Mouse (Mus musculus) heart, embryonic 10.5 days (tissue): ENCODE results near the gene Hrc. TPM values are rescaled to one million over a fixed set of nuclear protein-coding genes. Genes with fewer than 3 reads are reported as not detected.

Source experiments
- DNase-seq: peaks from one replicate; pipeline ENCODE4 v3.0.0-alpha.2; 2017; ENCODE audit warnings: low spot score
- H3K27ac ChIP-seq: fragments of 300-500 bp; sonication (generic); 2 replicates; pipeline ENCODE4 v1.5.1; 2016; ENCODE audit warnings: mild to moderate bottlenecking
- H3K27me3 ChIP-seq: fragments of 300-500 bp; sonication (generic); 2 replicates; pipeline ENCODE4 v1.6.1; 2016; ENCODE audit warnings: mild to moderate bottlenecking; ENCODE audit not compliant: poor library complexity, insufficient read depth, severe bottlenecking
- H3K36me3 ChIP-seq: fragments of 300-500 bp; sonication (generic); 2 replicates; pipeline ENCODE4 v1.6.1; 2016; ENCODE audit warnings: mild to moderate bottlenecking, moderate library complexity
- H3K4me1 ChIP-seq: fragments of 300-500 bp; sonication (generic); 2 replicates; pipeline ENCODE4 v1.6.1; 2016; ENCODE audit warnings: mild to moderate bottlenecking
- H3K4me3 ChIP-seq: fragments of 300-500 bp; sonication (generic); 2 replicates; pipeline ENCODE4 v1.5.1; 2016; ENCODE audit warnings: mild to moderate bottlenecking, moderate library complexity
- H3K9me3 ChIP-seq: fragments of 300-500 bp; sonication (generic); 2 replicates; pipeline ENCODE4 v1.6.1; 2016; ENCODE audit warnings: mild to moderate bottlenecking, moderate library complexity
- WGBS: fragments of 180-500 bp; shearing (Covaris S2); methylation state at CpG from one replicate; pipeline ENCODE4 v1.1.7; 2016; 5-methylcytosine and 5-hydroxymethylcytosine counted together
- polyA plus RNA-seq: library from polyadenylated mRNA; unstranded; fragments of >200 nt; fragmentation: Nextera tagmentation; extraction: Ambion mirVana; gene quantifications from 2 replicates; pipeline ENCODE4 v1.2.1, GENCODE M21; 2016

Gene Hrc
- polyA plus RNA-seq, 1 experiment from 2014 or later, result 17.9 TPM

GRCm38 (mm10) chr7:45370475-45371311 lies 35.6 kb downstream of the Hrc start, which contains the start of gene Lin7b:
Gene Lin7b, minus strand, starts transcription at chr7:45370583.
- 10% methylated on average over 28 of the region's 28 CpGs for WGBS
- H3K36me3 ChIP-seq, result peaks cover 36% of the 10 kb centered on the region
- peak within 1 kb of the TSS; percentile 70 for H3K27ac ChIP-seq
- H3K4me3 ChIP-seq, result peak within 1 kb of the TSS; percentile 70
- H3K27me3 ChIP-seq, result peaks cover 35% of the 10 kb centered on the region
- peaks cover 43% of the 10 kb centered on the region for H3K4me1 ChIP-seq
- no peaks in the 10 kb centered on the region for H3K9me3 ChIP-seq
- peak; percentile 96 for DNase-seq

DNA sequence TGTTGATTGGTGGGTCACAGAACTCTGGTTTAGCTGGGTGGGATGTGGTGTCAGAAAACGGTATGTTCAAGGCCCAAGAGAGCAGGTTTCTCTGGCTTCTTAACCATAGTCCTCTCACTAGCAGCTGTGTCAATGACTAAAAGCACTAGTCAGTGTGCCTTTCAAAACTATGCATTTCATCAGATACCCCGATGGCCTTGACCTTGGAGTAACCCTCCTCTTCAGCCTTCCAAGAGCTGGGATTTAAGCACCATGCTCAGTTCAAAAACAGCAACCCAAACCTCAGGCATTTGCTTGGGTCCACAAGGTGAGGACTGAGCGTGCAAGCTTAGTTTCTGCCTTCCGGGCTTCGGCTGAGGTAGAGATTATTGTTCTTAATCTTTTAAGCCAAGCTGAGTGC lies 37.3 kb downstream of the Hrc start:
- Histone ChIP-seq H3K4me1 (peaks cover 31% of the 10 kb centered on the region), H3K36me3 (peaks cover 53% of the 10 kb centered on the region), H3K4me3 (no peak overlapping the region), H3K27ac (no peak overlapping the region), H3K27me3 (peaks cover 26% of the 10 kb centered on the region), H3K9me3 (no peaks in the 10 kb centered on the region)
- 79% methylated on average over 5 of the region's 5 CpGs for WGBS
- no peak for DNase-seq

- Histone ChIP-seq H3K4me3 (no peak overlapping the region), H3K27me3 (peaks cover 8% of the 10 kb centered on the region; the same call in 1 of the 2 replicates), H3K36me3 (peaks cover 74% of the 10 kb centered on the region), H3K27ac (no peak overlapping the region), H3K9me3 (no peaks in the 10 kb centered on the region), H3K4me1 (peaks cover 21% of the 10 kb centered on the region)
- no peak for DNase-seq
- 89% methylated on average over 8 of the region's 8 CpGs for WGBS
Measured at GRCm38 (mm10) chr7:45374620-45375019, 39.5 kb downstream of the Hrc start.

- Histone ChIP-seq H3K27me3 (no peaks in the 10 kb centered on the region), H3K4me3 (no peak overlapping the region), H3K27ac (no peak overlapping the region), H3K36me3 (peaks cover 88% of the 10 kb centered on the region), H3K9me3 (no peaks in the 10 kb centered on the region), H3K4me1 (peaks cover 6% of the 10 kb centered on the region)
- DNase-seq, result no peak
- 97% methylated on average over 1 of the region's 1 CpGs for WGBS
Measured at GRCm38 (mm10) chr7:45376057-45376456, 41.0 kb downstream of the Hrc start.

DNA sequence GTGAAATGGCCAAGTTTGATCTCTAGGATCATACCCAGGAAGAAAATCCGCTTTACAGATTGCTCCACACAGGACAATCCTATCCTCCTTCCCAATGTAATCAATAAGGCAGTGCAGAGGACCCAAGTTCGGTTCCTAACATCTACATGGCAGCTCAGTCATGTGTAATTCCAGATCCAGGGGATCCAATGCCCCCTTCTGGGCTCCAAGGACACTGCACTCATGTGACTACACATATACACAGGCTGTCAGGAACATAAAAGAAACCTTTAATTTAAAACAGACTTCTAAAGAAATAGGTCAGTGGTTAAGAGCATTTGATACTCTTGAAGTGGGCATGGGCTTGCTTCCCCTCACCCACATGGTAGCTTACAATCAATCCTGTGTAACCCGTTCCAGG lies 51.0 kb downstream of the Hrc start:
- DNase-seq, result no peak
- Histone ChIP-seq H3K4me3 (no peak overlapping the region), H3K36me3 (peaks cover 99% of the 10 kb centered on the region), H3K27ac (no peak overlapping the region), H3K4me1 (no peaks in the 10 kb centered on the region), H3K27me3 (no peaks in the 10 kb centered on the region), H3K9me3 (no peaks in the 10 kb centered on the region)
- 97% methylated on average over 3 of the region's 3 CpGs for WGBS

Other genes starting within 250 kb of the Hrc start
- 270 and 314 TPM in 2 replicates for gene Rcn3, start 243.1 kb upstream of the Hrc start, polyA plus RNA-seq
- 7.8 and 10.2 TPM in 2 replicates for gene Fcgrt, start 231.4 kb upstream of the Hrc start, polyA plus RNA-seq
- gene Rps11, start 210.9 kb upstream of the Hrc start, polyA plus RNA-seq, result 1,266 and 1,534 TPM in 2 replicates
- 873 and 1,060 TPM in 2 replicates for gene Rpl13a, start 206.5 kb upstream of the Hrc start, polyA plus RNA-seq
- 0.36 and 0.58 TPM in 2 replicates for gene Gm45713, start 199.1 kb upstream of the Hrc start, polyA plus RNA-seq
- gene Flt3l, start 198.9 kb upstream of the Hrc start, polyA plus RNA-seq, result 2.5 and 3.1 TPM in 2 replicates
- 97.8 and 102 TPM in 2 replicates for gene Pih1d1, start 181.0 kb upstream of the Hrc start, polyA plus RNA-seq
- gene Aldh16a1, start 180.7 kb upstream of the Hrc start, polyA plus RNA-seq, result 45.2 and 45.7 TPM in 2 replicates
- 0.76 and 1.4 TPM in 2 replicates for gene Slc17a7, start 171.3 kb upstream of the Hrc start, polyA plus RNA-seq
- gene Gfy, start 155.7 kb upstream of the Hrc start, polyA plus RNA-seq, result not detected in 2 replicates
- 0.41 TPM in 1 of 2 replicates, not detected in the other for gene Pth2, start 154.3 kb upstream of the Hrc start, polyA plus RNA-seq
- gene Ccdc155, start 130.4 kb upstream of the Hrc start, polyA plus RNA-seq, result 0.69 and 0.88 TPM in 2 replicates
- 1.2 and 1.9 TPM in 2 replicates for gene Dkkl1, start 123.1 kb upstream of the Hrc start, polyA plus RNA-seq
- gene Tead2, start 119.5 kb upstream of the Hrc start, polyA plus RNA-seq, result 161 and 210 TPM in 2 replicates
- gene Cd37, start 96.2 kb upstream of the Hrc start, polyA plus RNA-seq, result 1.5 and 2.3 TPM in 2 replicates
- 0.50 and 0.83 TPM in 2 replicates for gene Slc6a16, start 94.2 kb upstream of the Hrc start, polyA plus RNA-seq
- not detected in 2 replicates for gene Slc6a21, start 57.8 kb upstream of the Hrc start, polyA plus RNA-seq
- 13.5 and 15.2 TPM in 2 replicates for gene Trpm4, start 1.5 kb upstream of the Hrc start, polyA plus RNA-seq
- gene Ppfia3, start 31.7 kb downstream of the Hrc start, polyA plus RNA-seq, result 2.4 and 2.9 TPM in 2 replicates
- gene Lin7b, start 35.3 kb downstream of the Hrc start, polyA plus RNA-seq, result 0.59 and 1.4 TPM in 2 replicates
- 173 and 241 TPM in 2 replicates for gene Snrnp70, start 60.5 kb downstream of the Hrc start, polyA plus RNA-seq
- gene Kcna7, start 70.4 kb downstream of the Hrc start, polyA plus RNA-seq, result 0.28 and 0.45 TPM in 2 replicates
- gene Ntf5, start 78.4 kb downstream of the Hrc start, polyA plus RNA-seq, result 1.5 and 2.6 TPM in 2 replicates
- gene Lhb, start 85.5 kb downstream of the Hrc start, polyA plus RNA-seq, result not detected in 2 replicates
- gene Gys1, start 99.6 kb downstream of the Hrc start, polyA plus RNA-seq, result 79.9 and 124 TPM in 2 replicates
- 121 and 175 TPM in 2 replicates for gene Ruvbl2, start 102.8 kb downstream of the Hrc start, polyA plus RNA-seq
- gene Ftl1, start 124.6 kb downstream of the Hrc start, polyA plus RNA-seq, result 4,578 and 4,939 TPM in 2 replicates
- gene Bax, start 131.6 kb downstream of the Hrc start, polyA plus RNA-seq, result 187 and 244 TPM in 2 replicates
- gene Tulp2, start 146.6 kb downstream of the Hrc start, polyA plus RNA-seq, result 2.6 and 2.9 TPM in 2 replicates
- gene Gm45808, start 151.5 kb downstream of the Hrc start, polyA plus RNA-seq, result not detected in 2 replicates
- gene Dhdh, start 153.5 kb downstream of the Hrc start, polyA plus RNA-seq, result 5.8 and 6.1 TPM in 2 replicates
- 163 and 198 TPM in 2 replicates for gene Nucb1, start 175.1 kb downstream of the Hrc start, polyA plus RNA-seq
- 28.2 and 31.2 TPM in 2 replicates for gene Ppp1r15a, start 191.0 kb downstream of the Hrc start, polyA plus RNA-seq
- gene Plekha4, start 191.0 kb downstream of the Hrc start, polyA plus RNA-seq, result 0.59 and 0.64 TPM in 2 replicates
- 0.42 and 1.2 TPM in 2 replicates for gene Hsd17b14, start 219.6 kb downstream of the Hrc start, polyA plus RNA-seq
- gene Bcat2, start 234.9 kb downstream of the Hrc start, polyA plus RNA-seq, result 76.7 and 80.8 TPM in 2 replicates